Mouse (Mus musculus) Patski (cell line): ENCODE measurements around the gene Gm527. TPM values are rescaled to one million over a fixed set of nuclear protein-coding genes. Genes with fewer than 3 reads are reported as not detected.

Source experiments
- ATAC-seq: fragments of 100-300 bp; one replicate; pipeline ENCODE4 v1.8.0; 2021
- CTCF ChIA-PET: fragments of 350-600 bp; sonication (Branson Sonifier 250); formaldehyde crosslinking; loops from one replicate; lab custom pipeline; 2022; ENCODE audit warnings: inconsistent platforms; lab: Charles Lee
- POLR2A ChIA-PET: fragments of 350-600 bp; sonication (Branson Sonifier 250); formaldehyde crosslinking; loops from one replicate; lab custom pipeline; 2022; ENCODE audit warnings: antibody characterized with exemption, inconsistent platforms; lab: Charles Lee
- DNase-seq: peaks from one replicate; pipeline ENCODE4 v3.0.0-alpha.2; 2011; ENCODE audit warnings: low read depth, low spot score
- H3K27me3 ChIP-seq: fragments of 371-371 bp; one replicate; pipeline ENCODE4 v1.5.1; 2021
- CTCF ChIP-seq: fragments of 100-300 bp; IDR thresholded peaks from one replicate; pipeline ENCODE4 v1.5.1; 2021
- in situ Hi-C: fragments of 300-500 bp; cut with MboI; formaldehyde crosslinking; loops from 3 replicates; pipeline ENCODE4 v1.11.1; 2018; ENCODE audit warnings: low pct_unique_long_range_greater_than_20kb, mixed read lengths
- polyA plus RNA-seq: library from polyadenylated mRNA; unstranded; gene quantifications from one replicate; pipeline ENCODE4 v1.2.3, GENCODE M21; 2021

Gm527 gene
- polyA plus RNA-seq, 1 experiment from 2014 or later: 2.6 TPM

DNA sequence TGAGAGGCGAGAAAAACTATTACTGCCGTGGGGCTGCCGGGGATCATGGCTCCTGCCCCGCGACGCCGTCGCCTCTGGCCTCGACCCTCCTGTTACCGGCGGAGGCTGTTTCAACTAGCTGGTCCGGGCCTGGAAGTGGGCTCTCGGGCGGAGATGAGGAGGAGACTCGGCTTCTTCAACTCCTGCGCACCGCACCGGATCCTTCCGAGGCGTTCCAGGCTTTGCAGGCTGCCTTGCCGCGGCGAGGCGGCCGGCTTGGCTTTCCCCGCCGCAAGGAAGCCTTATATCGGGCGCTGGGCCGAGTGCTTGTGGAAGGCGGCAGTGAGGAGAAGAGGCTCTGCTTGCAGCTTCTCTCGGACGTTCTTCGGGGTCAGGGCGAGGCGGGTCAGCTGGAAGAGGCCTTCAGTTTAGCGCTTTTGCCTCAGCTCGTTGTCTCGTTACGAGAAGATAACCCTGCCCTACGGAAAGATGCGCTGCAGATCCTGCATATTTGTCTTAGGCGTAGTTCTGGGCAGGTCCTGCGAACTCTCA lies 48.5 kb downstream of the Gm527 start:
- no peak for TF ChIP-seq CTCF
- no peak for DNase-seq
- ATAC-seq: peak; percentile 27
- in situ Hi-C loops: no loop called here
- ChIA-PET CTCF (interaction anchor here (1.0 kb wide), 1 partner anchor 17 kb away, joined by 4 read pairs; no protein-coding TSS in a partner anchor), POLR2A (no interaction called here)
- no peaks in the 10 kb centered on the region for H3K27me3 ChIP-seq

DNA sequence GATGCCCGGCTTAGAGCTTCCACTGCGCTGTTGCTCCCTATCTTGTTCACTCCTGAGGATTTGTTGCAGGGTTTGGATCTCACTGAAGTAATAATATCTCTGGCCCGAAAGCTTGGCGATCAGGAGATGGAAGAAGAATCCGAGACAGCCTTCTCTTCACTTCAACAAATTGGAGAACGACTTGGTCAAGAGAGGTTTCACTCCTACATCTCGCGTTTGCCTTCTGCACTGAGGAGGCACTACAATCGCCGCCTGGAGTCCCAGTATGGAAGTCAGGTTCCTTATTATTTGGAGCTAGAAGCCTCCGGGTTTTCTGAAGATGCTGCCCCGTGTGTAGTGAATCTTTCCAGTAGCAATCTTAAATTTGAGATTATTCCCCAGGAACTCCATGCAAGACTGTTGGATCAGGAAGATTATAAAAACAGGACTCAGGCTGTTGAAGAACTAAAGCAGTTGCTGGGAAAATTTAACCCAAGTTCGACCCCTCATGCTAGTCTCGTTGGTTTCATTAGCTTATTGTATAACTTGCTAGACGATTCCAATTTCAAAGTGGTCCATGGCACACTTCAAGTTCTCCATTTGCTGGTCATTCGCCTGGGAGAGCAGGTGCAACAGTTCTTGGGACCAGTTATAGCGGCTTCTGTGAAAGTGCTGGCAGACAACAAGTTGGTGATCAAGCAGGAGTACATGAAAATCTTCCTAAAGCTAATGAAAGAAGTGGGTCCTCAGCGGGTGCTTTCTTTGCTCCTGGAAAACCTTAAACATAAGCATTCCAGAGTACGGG lies 49.1 kb downstream of the Gm527 start:
- DNase-seq (no peak), ATAC-seq (no peak)
- POLR2A ChIA-PET: no interaction called here

DNA sequence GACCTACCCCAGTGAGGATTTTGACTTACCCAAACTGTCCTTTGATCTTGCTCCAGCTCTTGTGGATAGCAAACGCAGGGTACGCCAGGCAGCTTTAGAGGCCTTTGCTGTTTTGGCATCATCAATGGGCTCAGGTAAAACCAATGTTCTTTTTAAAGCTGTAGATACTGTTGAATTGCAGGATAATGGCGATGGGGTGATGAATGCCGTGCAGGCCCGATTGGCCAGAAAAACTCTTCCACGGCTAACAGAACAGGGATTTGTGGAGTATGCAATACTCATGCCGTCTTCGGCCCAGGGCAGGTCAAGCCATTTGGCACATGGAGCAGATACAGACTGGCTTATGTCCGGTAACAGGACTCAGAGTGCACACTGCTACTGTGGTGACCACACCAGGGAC lies 49.8 kb downstream of the Gm527 start:
- ChIA-PET CTCF (no interaction called here), POLR2A (no interaction called here)
- H3K27me3 ChIP-seq: no peaks in the 10 kb centered on the region
- in situ Hi-C loops: no loop called here
- DNase-seq (no peak), ATAC-seq (no peak)
- no peak for TF ChIP-seq CTCF

More for the DNA sequence above, 49.1 kb downstream of the Gm527 start:
- no peak for TF ChIP-seq CTCF
- H3K27me3 ChIP-seq: no peaks in the 10 kb centered on the region
- in situ Hi-C loops: no loop called here
- CTCF ChIA-PET: interaction anchor here (1.0 kb wide), 1 partner anchor 16 kb away, joined by 4 read pairs; no protein-coding TSS in a partner anchor

DNA sequence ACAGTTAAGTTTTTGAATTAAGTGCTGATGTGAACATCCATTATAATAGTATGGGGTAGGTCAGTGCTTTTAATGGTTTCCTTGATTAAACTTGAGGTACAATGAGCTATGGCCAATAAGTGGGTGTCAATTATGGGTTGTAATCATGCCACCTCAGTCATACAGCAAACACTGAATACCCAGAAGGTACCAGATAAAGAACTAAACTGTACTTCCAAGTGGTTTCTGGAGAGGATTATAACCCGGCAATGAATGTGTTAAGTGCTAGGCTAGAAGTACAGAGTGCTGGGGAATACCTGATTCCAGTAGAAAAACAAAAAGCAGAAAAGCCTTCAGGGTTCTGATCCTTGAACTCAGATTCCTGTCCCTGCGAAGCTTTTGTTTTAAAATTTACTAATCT lies 50.4 kb downstream of the Gm527 start:
- ChIA-PET POLR2A (no interaction called here), CTCF (no interaction called here)
- H3K27me3 ChIP-seq: no peaks in the 10 kb centered on the region
- in situ Hi-C loops: no loop called here
- DNase-seq (no peak), ATAC-seq (no peak)
- no peak for TF ChIP-seq CTCF

- POLR2A ChIA-PET: no interaction called here
- CTCF ChIA-PET: no interaction called here
- DNase-seq (no peak), ATAC-seq (no peak)
- in situ Hi-C loops: no loop called here
- no peak for TF ChIP-seq CTCF
- no peaks in the 10 kb centered on the region for H3K27me3 ChIP-seq
Observed at GRCm38 (mm10) chr12:64971399-64971798, 53.7 kb downstream of the Gm527 start.

DNA sequence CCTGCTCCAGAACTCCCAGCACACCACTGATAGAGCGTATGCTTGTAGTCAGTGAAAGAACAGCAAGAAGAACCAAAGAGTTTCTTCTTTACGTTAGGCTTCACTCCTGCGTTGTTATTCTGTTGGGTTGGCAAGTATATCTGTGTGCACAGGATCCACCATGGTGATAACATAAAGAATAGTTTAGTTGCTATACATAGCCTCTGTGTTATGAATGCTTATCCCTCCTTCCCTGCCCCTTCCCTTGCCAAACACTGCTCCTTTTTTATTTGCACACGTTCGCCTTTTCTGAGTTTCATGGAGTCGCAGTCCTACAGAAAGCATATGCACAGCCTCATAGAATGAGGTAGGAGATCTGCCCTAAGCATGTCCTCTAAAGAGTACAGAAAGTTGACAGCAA lies 54.4 kb downstream of the Gm527 start:
- POLR2A ChIA-PET: no interaction called here
- no peak for TF ChIP-seq CTCF
- no peaks in the 10 kb centered on the region for H3K27me3 ChIP-seq
- CTCF ChIA-PET: no interaction called here
- no peak for DNase-seq
- in situ Hi-C loops: no loop called here
- no peak for ATAC-seq

Other genes starting within 250 kb of the Gm527 start
- gene Klhl28, start 47.6 kb downstream of the Gm527 start, polyA plus RNA-seq: 7.5 TPM
- gene Togaram1, start 47.9 kb downstream of the Gm527 start, polyA plus RNA-seq: 16.9 TPM
- 34.8 TPM for gene Prpf39, start 118.4 kb downstream of the Gm527 start, polyA plus RNA-seq
- 146 TPM for gene Fkbp3, start 156.1 kb downstream of the Gm527 start, polyA plus RNA-seq
- 4.5 TPM for gene Fancm, start 157.7 kb downstream of the Gm527 start, polyA plus RNA-seq